Mouse (Mus musculus) kidney, adult 2 months (tissue): ENCODE results near the gene Tmem191c. TPM values are rescaled to one million over a fixed set of nuclear protein-coding genes. Genes with fewer than 3 reads are reported as not detected.

ENCODE experiments used
- DNase-seq: peaks from one replicate; pipeline ENCODE4 v3.0.0; 2021
- H3K27ac ChIP-seq: fragments of 200-500 bp; 2 replicates; pipeline ENCODE4 v1.5.1; 2012; ENCODE audit warnings: low read depth, low read length, control low read depth, inconsistent platforms; ENCODE audit not compliant: insufficient read depth
- H3K27me3 ChIP-seq: fragments of 200-500 bp; replicated peaks from 2 replicates; pipeline ENCODE4 v1.6.1; 2012; ENCODE audit warnings: mild to moderate bottlenecking, moderate library complexity, low read length, inconsistent platforms; ENCODE audit not compliant: control insufficient read depth, insufficient read depth
- H3K36me3 ChIP-seq: fragments of 200-500 bp; 2 replicates; pipeline ENCODE4 v1.6.1; 2012; ENCODE audit warnings: mild to moderate bottlenecking, moderate library complexity, low read length, inconsistent platforms; ENCODE audit not compliant: control insufficient read depth, insufficient read depth
- H3K4me1 ChIP-seq: fragments of 200-500 bp; 2 replicates; pipeline ENCODE4 v1.6.1; 2011; ENCODE audit warnings: low read length; ENCODE audit not compliant: control insufficient read depth, insufficient read depth
- H3K4me3 ChIP-seq: fragments of 200-500 bp; 2 replicates; pipeline ENCODE4 v1.5.1; 2011; ENCODE audit warnings: mild to moderate bottlenecking, low read depth, low read length, control low read depth; ENCODE audit not compliant: insufficient read depth
- CTCF ChIP-seq: fragments of 200-500 bp; conservative IDR thresholded peaks from 2 replicates; pipeline ENCODE4 v1.5.1; 2011; ENCODE audit warnings: low read depth, mild to moderate bottlenecking, control low read depth, low read length, moderate library complexity, mixed read lengths; ENCODE audit not compliant: insufficient read depth, insufficient read length
- POLR2A ChIP-seq: fragments of 200-500 bp; IDR thresholded peaks from one replicate; pipeline ENCODE4 v1.6.1; 2011; ENCODE audit warnings: low read depth, low read length, control low read depth
- WGBS: fragments of 180-500 bp; shearing (Covaris S2); methylation state at CpG from one replicate; pipeline ENCODE4 v1.1.7; 2018; 5-methylcytosine and 5-hydroxymethylcytosine counted together
- polyA plus RNA-seq: library from polyadenylated mRNA; depleted of rRNA; stranded (reverse); fragments of >200 nt; gene quantifications from 2 replicates; pipeline ENCODE4 v1.2.3, GENCODE M21; 2012

The Tmem191c gene
- polyA plus RNA-seq, 1 experiment: 7.7 TPM

DNA sequence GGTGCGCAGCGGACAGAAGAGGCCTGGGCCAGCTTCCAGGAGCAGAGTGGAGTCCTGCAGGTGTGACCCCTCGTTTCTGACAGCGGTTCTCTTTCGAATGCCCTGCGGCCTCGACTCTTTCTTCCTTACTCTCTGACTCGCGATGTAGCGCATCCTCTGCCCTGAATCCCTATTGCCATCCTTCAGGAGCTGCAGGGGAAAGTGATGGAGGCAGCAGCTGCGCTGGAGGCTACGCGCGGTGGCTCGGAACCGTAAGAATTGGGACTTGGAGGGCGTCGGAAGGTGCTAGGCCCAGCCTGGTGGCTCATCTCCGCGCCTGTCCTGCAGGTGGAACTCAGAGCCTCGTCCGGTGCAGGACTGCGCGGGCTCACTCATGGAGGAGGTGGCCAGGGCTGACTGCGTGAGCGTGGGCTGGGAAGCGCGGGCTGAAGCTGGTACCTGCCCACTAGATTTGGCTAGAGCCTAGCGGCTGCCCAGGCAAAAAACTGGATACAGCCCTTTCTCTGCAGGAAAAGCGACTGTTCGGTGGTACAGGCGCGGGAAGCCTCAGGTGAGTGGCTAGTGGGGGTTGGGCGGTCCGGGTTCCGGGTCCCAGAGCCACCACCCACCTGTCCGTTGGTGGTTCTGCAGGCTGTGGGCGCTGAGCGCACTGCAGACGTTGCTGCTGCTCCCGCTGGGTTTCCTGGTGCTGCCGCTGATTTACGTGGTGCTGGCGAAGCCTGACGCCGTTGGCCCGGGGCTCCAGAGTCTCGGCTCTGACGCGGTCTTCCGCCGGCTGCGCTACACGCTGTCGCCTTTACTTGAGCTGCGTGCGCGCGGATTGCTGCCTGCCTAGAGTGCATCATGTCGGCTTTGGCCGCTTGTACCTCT lies 1.7 kb downstream of the Tmem191c start:
- Histone ChIP-seq H3K27me3 (no peaks in the 10 kb centered on the region), H3K4me3 (no peak overlapping the region), H3K36me3 (no peaks in the 10 kb centered on the region; the same call in 1 of the 2 replicates), H3K4me1 (no peaks in the 10 kb centered on the region), H3K27ac (no peak overlapping the region)
- peak; percentile 33 for DNase-seq
- TF ChIP-seq POLR2A: no peak
- no peak for TF ChIP-seq CTCF
- WGBS: 33% methylated on average over 61 of the region's 61 CpGs

DNA sequence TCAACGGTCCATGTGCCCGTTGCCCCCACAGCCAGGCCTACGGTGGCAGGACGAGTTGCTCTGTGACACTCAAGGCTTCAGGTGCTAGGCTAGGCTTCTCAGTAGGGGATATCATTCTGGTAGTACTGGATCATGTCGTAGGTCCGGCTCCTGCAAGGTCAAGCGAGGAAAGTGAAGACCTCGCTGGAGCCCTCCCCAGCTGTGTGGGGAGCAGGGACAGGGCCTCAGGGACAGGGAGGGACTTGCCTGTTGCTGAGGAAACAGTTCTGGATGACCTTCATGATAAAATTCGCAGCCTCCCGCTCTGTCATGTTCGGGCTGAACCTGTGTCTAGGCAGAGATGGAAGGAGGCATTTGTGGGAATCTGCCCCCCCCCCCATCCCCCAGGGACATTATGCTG lies 4.6 kb downstream of the Tmem191c start:
- TF ChIP-seq POLR2A: no peak
- TF ChIP-seq CTCF: no peak
- peaks cover 2% of the 10 kb centered on the region for H3K36me3 ChIP-seq
- H3K4me3 ChIP-seq: no peak overlapping the region
- no peaks in the 10 kb centered on the region for H3K4me1 ChIP-seq
- no peaks in the 10 kb centered on the region for H3K27me3 ChIP-seq
- H3K27ac ChIP-seq: no peak overlapping the region
- whole genome bisulfite sequencing: 88% methylated on average over 11 of the region's 11 CpGs
- DNase-seq: no peak

DNA sequence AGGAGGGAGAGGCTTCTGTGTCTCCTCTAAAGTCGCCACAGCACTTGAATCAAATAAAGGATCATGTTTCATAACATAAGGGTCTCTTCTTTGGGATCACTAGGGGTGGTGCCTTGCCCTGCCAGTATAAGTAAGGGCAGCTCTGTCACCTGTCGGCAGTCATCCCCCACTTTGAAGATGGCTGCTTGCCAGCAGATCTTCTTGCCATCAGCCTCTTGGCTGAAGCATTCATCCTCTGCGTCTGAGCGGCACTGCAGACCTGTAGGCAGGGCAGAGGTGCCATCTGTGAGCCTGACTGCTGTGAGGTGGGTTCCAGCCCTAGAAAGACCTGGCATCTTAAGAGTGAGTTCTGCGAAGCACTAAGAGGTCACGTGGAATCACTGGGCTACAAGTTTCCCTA lies 7.3 kb downstream of the Tmem191c start:
- no peak overlapping the region for H3K4me3 ChIP-seq
- no peak overlapping the region for H3K27ac ChIP-seq
- H3K4me1 ChIP-seq: no peaks in the 10 kb centered on the region
- no peaks in the 10 kb centered on the region for H3K27me3 ChIP-seq
- no peak for DNase-seq
- H3K36me3 ChIP-seq: peaks cover 2% of the 10 kb centered on the region
- 78% methylated on average over 6 of the region's 6 CpGs for WGBS
- TF ChIP-seq CTCF (no peak), POLR2A (no peak)

GRCm38 (mm10) chr16:17287103-17287502 lies 11.2 kb downstream of the Tmem191c start:
- H3K27ac ChIP-seq: no peak overlapping the region
- 94% methylated on average over 2 of the region's 2 CpGs for WGBS
- DNase-seq: no peak
- TF ChIP-seq CTCF (no peak), POLR2A (no peak)
- H3K4me1 ChIP-seq: no peaks in the 10 kb centered on the region
- no peaks in the 10 kb centered on the region for H3K27me3 ChIP-seq
- peaks cover 5% of the 10 kb centered on the region for H3K36me3 ChIP-seq
- H3K4me3 ChIP-seq: no peak overlapping the region

GRCm38 (mm10) chr16:17291016-17291415 lies 15.1 kb downstream of the Tmem191c start:
- H3K4me1 ChIP-seq: no peaks in the 10 kb centered on the region
- H3K4me3 ChIP-seq: no peak overlapping the region
- no peak for DNase-seq
- no peak overlapping the region for H3K27ac ChIP-seq
- H3K27me3 ChIP-seq: no peaks in the 10 kb centered on the region
- H3K36me3 ChIP-seq: peaks cover 10% of the 10 kb centered on the region
- no peak for TF ChIP-seq POLR2A
- TF ChIP-seq CTCF: no peak
- WGBS: 80% methylated on average over 2 of the region's 2 CpGs

GRCm38 (mm10) chr16:17292751-17293150 lies 16.9 kb downstream of the Tmem191c start:
- H3K27me3 ChIP-seq: no peaks in the 10 kb centered on the region
- TF ChIP-seq POLR2A: no peak
- peak; percentile 89 for TF ChIP-seq CTCF
- no peaks in the 10 kb centered on the region for H3K4me1 ChIP-seq
- no peak overlapping the region for H3K27ac ChIP-seq
- peak; percentile 60 for DNase-seq
- 3% methylated on average over 2 of the region's 2 CpGs for WGBS
- peaks cover 10% of the 10 kb centered on the region for H3K36me3 ChIP-seq
- H3K4me3 ChIP-seq: no peak overlapping the region

DNA sequence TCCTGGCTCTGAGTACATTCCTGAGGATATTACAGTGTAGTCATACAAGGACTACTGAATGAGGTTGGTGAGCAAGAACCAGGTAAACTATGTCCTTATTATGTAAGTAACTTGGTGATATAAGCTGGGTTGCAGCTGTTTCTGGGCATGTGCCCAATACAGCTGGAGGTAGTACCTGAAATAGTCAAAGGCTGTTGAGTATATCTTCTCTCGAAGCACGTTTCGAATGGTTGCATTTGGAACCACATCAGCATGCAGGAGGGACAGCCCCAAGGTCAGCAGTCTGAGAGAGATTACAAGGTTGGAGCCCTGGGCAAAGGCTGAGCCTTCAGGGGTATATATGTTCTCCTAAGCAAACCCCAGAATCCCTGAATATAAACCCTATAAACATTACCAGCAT lies 24.9 kb downstream of the Tmem191c start:
- Histone ChIP-seq H3K4me1 (no peaks in the 10 kb centered on the region), H3K36me3 (no peaks in the 10 kb centered on the region; the same call in none of the 2 replicates), H3K4me3 (no peak overlapping the region), H3K27me3 (no peaks in the 10 kb centered on the region), H3K27ac (no peak overlapping the region)
- no peak for DNase-seq
- WGBS: 77% methylated on average over 3 of the region's 3 CpGs
- TF ChIP-seq CTCF: no peak
- no peak for TF ChIP-seq POLR2A
